Mouse (Mus musculus) cerebellum, adult 2 months (tissue): ENCODE data around the gene Ormdl1.

Source experiments
- CTCF ChIP-seq: fragments of 200-500 bp; IDR thresholded peaks from 2 replicates; pipeline ENCODE4 v1.5.1; 2011; ENCODE audit warnings: low read depth, mild to moderate bottlenecking, control low read depth, low read length, moderate library complexity, borderline replicate concordance; ENCODE audit not compliant: insufficient read depth
- POLR2A ChIP-seq: fragments of 200-500 bp; IDR thresholded peaks from 2 replicates; pipeline ENCODE4 v1.6.1; 2011; ENCODE audit warnings: low read length, control low read depth, borderline replicate concordance; ENCODE audit not compliant: insufficient read depth

DNA sequence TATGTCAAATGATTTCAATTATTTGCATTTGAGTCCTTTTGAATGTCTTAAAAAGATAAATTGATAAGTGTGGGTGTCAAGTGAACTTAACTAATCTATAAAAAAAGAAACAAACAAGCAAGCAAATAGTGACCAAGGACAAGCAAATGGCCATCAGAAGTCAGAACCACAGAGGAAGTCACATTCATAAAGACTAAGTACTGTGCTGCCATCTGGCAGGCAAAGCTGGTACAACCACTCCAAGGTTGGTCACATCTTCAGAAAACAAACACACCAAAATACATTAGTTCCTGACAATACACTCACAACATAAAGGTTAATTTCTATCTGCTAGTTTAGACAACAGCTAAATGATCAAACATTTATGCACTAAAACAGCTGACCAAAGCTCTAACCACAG, 24.2 kb upstream of the Ormdl1 start:
- TF ChIP-seq CTCF: peak; percentile 70; the same call in 1 of the 2 replicates
- no peak for TF ChIP-seq POLR2A
